Mouse (Mus musculus) hindbrain, embryonic 13.5 days (tissue): Measurements from ENCODE around the gene Lyrm1. TPM values are rescaled to one million over a fixed set of nuclear protein-coding genes. Genes with fewer than 3 reads are reported as not detected.

Experiments used
- ATAC-seq: fragments of 200-750 bp; cut with Nextera tagmentation; 2 replicates; pipeline ENCODE4 v1.8.0; 2017; ENCODE audit warnings: moderate TSS enrichment; ENCODE audit not compliant: low FRiP score
- H3K27ac ChIP-seq: fragments of 300-500 bp; sonication (generic); 2 replicates; pipeline ENCODE4 v1.5.1; 2015; ENCODE audit warnings: inconsistent platforms, mild to moderate bottlenecking, moderate library complexity
- H3K27me3 ChIP-seq: fragments of 300-500 bp; sonication (generic); 2 replicates; pipeline ENCODE4 v1.6.1; 2015; ENCODE audit warnings: mild to moderate bottlenecking, inconsistent platforms
- H3K36me3 ChIP-seq: fragments of 300-500 bp; sonication (generic); 2 replicates; pipeline ENCODE4 v1.6.1; 2015; ENCODE audit warnings: mild to moderate bottlenecking, inconsistent platforms
- H3K4me1 ChIP-seq: fragments of 300-500 bp; sonication (generic); replicated peaks from 2 replicates; pipeline ENCODE4 v1.6.1; 2015; ENCODE audit warnings: inconsistent platforms
- H3K4me2 ChIP-seq: fragments of 300-500 bp; sonication (generic); 2 replicates; pipeline ENCODE4 v1.6.1; 2015; ENCODE audit warnings: inconsistent platforms, mild to moderate bottlenecking, moderate library complexity
- H3K4me3 ChIP-seq: fragments of 300-500 bp; sonication (generic); 2 replicates; pipeline ENCODE4 v1.5.1; 2015; ENCODE audit warnings: mild to moderate bottlenecking, inconsistent platforms
- H3K9ac ChIP-seq: fragments of 300-500 bp; sonication (generic); 2 replicates; pipeline ENCODE4 v1.6.1; 2015; ENCODE audit warnings: mild to moderate bottlenecking, inconsistent platforms
- H3K9me3 ChIP-seq: fragments of 300-500 bp; sonication (generic); 2 replicates; pipeline ENCODE4 v1.6.1; 2016; ENCODE audit warnings: inconsistent platforms
- WGBS: fragments of 180-500 bp; shearing (Covaris S2); methylation state at CpG from one replicate; pipeline ENCODE4 v1.1.7; 2015; 5-methylcytosine and 5-hydroxymethylcytosine counted together
- polyA plus RNA-seq: library from polyadenylated mRNA; unstranded; fragments of >200 nt; fragmentation: Nextera tagmentation; extraction: Ambion mirVana; gene quantifications from 2 replicates; pipeline ENCODE4 v1.2.1, GENCODE M21; 2015

Gene Lyrm1
- polyA plus RNA-seq, 1 experiment from 2014 or later = 18.9 TPM

DNA sequence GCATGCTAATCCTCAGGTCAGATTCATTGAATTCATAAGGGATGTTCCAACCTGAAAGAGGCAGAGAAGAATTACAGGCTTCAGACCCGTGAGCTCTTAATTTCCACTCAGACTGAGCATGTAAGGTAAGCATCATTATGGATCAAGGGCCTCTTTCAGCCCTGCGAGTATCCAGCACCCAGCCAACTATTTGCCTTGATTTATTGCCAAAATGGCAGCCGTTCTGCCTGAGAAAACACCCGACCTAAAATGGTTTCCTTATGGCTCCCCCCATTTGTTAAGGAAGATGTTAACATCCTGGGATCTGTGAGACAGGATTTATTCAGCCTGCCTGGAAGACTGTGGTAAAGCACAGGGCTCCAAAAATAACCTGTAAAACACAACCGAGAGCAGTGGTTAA is 41.4 kb downstream of the Lyrm1 start:
- no peak overlapping the region for H3K27ac ChIP-seq
- H3K9me3 ChIP-seq = no peaks in the 10 kb centered on the region
- no peaks in the 10 kb centered on the region for H3K4me1 ChIP-seq
- no peak overlapping the region for H3K4me2 ChIP-seq
- no peak for ATAC-seq
- 80% methylated on average over 5 of the region's 5 CpGs for whole genome bisulfite sequencing
- H3K27me3 ChIP-seq = no peaks in the 10 kb centered on the region
- no peak overlapping the region for H3K4me3 ChIP-seq
- no peak overlapping the region for H3K9ac ChIP-seq
- no peaks in the 10 kb centered on the region for H3K36me3 ChIP-seq

DNA sequence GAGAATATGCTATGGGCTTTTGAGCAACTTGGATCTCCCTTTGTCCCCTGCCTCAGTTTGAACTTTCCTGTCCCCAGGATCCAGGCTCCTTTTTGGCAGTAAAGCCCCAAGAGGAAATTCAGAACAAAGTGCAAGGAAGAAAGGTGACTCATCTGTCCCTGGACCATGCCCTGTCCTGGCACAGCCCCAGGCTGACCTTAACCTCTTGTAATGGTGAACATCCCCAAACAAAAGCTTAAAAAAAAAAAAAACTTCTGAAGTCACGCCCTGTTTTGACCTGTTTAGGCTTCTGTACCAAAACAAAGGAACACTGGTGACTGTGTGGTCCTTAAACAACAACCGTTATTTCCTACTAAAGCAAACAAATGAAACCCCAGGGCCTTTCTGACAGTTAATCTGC is 45.9 kb downstream of the Lyrm1 start:
- Histone ChIP-seq H3K27ac (no peak overlapping the region), H3K36me3 (no peaks in the 10 kb centered on the region), H3K4me1 (no peaks in the 10 kb centered on the region), H3K4me2 (no peak overlapping the region), H3K4me3 (no peak overlapping the region), H3K9ac (no peak overlapping the region), H3K9me3 (no peaks in the 10 kb centered on the region), H3K27me3 (no peaks in the 10 kb centered on the region)
- ATAC-seq = no peak
- WGBS = 57% methylated on average over 2 of the region's 2 CpGs

DNA sequence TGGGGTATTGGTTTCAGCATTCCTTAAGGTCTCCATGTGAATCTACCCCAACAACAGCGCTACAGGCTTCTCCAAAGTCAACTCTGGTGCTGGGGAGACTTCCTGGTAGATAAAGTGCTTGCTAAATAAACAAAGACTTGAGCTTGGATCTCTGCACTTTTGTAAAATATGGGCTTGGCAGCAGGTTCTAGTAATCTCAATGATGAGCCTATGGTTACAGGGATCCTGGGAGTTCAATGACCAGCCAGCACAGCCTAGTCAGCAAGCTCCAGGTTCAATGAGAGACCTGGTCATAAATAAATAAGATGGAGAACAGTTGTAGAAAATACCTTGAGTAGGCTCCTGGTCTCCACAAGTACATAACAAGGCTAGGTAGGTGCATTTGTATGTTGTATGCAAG is 58.4 kb downstream of the Lyrm1 start:
- 95% methylated on average over 1 of the region's 1 CpGs for WGBS

DNA sequence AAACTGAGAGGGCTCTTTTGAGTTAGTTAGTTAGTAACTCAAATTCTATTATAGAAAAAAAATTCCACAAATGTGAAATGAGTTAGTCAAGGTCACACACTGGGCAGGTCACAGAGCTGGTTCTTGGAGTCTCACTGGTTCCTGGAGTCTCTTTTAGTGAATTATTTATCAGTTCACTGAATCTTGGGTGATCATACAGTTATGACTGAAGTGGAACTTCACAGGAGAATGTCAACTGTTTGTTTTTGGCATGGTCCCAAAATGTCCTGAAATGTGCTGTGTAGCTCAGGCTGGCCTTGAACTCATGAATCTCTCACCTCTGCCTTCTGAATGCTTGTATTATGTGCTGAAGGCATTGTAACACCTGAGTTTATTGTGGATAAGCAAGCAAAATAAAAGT is 61.8 kb downstream of the Lyrm1 start:
- Histone ChIP-seq H3K27ac (no peak overlapping the region), H3K9me3 (no peaks in the 10 kb centered on the region), H3K4me1 (no peaks in the 10 kb centered on the region), H3K9ac (no peak overlapping the region), H3K4me3 (no peak overlapping the region), H3K4me2 (no peak overlapping the region), H3K36me3 (no peaks in the 10 kb centered on the region), H3K27me3 (no peaks in the 10 kb centered on the region)
- ATAC-seq = no peak

More for the DNA sequence above, 58.4 kb downstream of the Lyrm1 start:
- H3K27me3 ChIP-seq = no peaks in the 10 kb centered on the region
- no peak overlapping the region for H3K4me3 ChIP-seq
- no peaks in the 10 kb centered on the region for H3K36me3 ChIP-seq
- no peak for ATAC-seq
- no peak overlapping the region for H3K9ac ChIP-seq
- no peak overlapping the region for H3K27ac ChIP-seq
- H3K4me1 ChIP-seq = no peaks in the 10 kb centered on the region
- H3K9me3 ChIP-seq = no peaks in the 10 kb centered on the region
- no peak overlapping the region for H3K4me2 ChIP-seq

DNA sequence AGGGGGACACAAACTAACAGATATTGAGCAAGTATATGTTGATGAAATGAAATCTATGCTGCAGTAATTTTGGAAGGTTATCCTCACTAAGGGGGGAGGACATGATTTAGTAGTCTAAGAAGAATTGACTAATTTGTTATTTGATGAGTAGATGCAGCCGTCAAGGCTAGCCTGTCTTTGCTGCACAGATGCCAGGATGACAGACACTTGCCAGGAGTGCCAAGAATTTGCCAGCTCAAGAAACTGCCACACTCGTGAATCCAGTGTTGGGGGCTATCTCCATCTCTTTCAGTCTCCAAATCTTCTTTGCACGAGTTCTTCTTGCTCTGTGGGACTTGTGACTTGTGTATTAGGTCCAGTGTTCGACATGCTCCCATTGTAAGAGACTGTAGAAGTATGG is 63.4 kb downstream of the Lyrm1 start:
- H3K4me3 ChIP-seq = no peak overlapping the region
- no peaks in the 10 kb centered on the region for H3K4me1 ChIP-seq
- no peaks in the 10 kb centered on the region for H3K36me3 ChIP-seq
- H3K9ac ChIP-seq = no peak overlapping the region
- no peak overlapping the region for H3K4me2 ChIP-seq
- H3K9me3 ChIP-seq = no peaks in the 10 kb centered on the region
- no peak overlapping the region for H3K27ac ChIP-seq
- H3K27me3 ChIP-seq = no peaks in the 10 kb centered on the region
- ATAC-seq = no peak
- 71% methylated on average over 4 of the region's 4 CpGs for WGBS

DNA sequence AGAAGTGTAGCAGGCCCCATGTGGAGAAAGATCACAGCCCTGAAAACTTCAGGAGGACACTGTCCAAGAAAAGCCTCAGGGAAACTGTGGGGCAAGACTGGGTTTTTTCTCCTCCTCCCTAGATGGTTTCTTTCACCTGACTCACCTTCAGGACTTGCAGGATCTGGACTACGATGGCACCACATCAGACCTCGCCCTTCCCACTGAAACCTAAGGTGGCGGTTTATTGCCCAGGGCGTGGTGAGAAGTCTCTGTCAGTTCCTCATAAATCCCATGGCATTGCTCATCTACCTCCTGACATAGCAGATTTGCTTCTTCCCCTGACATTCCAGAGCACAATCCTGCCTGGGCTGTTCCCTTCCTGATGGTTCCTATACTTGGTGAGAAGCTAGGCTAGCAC is 63.8 kb downstream of the Lyrm1 start:
- no peak for ATAC-seq
- Histone ChIP-seq H3K9ac (no peak overlapping the region), H3K36me3 (no peaks in the 10 kb centered on the region), H3K4me1 (no peaks in the 10 kb centered on the region), H3K9me3 (no peaks in the 10 kb centered on the region), H3K27ac (no peak overlapping the region), H3K4me2 (no peak overlapping the region), H3K4me3 (no peak overlapping the region), H3K27me3 (no peaks in the 10 kb centered on the region)
- 93% methylated on average over 4 of the region's 4 CpGs for WGBS

DNA sequence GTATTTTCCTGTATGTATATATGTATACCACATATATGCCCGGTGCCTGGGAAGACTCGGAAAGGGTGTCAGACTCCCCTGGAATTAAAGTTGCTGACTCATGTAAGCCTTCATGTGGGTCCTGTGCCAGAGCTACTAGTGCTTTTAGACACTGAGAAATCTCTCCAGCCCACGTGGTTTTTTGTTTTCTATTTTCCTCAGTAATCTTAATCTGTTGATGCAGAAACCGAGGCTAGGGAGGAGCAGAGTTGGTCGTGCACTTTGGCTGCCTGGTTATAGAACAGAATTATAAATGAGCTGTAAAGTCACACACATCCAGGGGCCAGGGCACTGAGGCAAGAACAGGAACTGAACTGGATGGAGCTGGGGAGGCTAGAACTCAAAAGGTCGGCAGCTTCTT is 64.3 kb downstream of the Lyrm1 start:
- H3K27me3 ChIP-seq = no peaks in the 10 kb centered on the region
- H3K4me1 ChIP-seq = no peaks in the 10 kb centered on the region
- no peak overlapping the region for H3K4me3 ChIP-seq
- no peaks in the 10 kb centered on the region for H3K9me3 ChIP-seq
- H3K36me3 ChIP-seq = no peaks in the 10 kb centered on the region
- no peak for ATAC-seq
- H3K9ac ChIP-seq = no peak overlapping the region
- H3K27ac ChIP-seq = no peak overlapping the region
- no peak overlapping the region for H3K4me2 ChIP-seq
- 82% methylated on average over 6 of the region's 6 CpGs for WGBS

DNA sequence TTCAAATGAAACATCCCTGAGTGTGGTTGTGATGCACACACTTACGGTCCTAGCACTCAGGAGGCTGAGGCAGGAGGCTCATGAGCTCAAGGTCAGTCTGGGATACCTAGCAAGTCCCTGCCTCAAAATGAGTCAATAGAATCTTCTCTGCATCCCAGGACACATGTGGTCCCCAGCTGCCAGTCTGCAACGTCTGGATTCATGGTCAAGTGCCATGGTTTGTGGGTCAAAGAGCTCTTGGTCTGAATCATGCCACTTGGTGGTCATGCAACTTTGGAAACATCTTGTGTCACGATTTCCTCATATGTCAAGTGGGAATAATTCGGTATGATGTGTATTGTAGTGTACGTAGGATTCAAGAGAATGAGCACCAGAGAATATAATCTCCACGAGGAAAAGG is 64.9 kb downstream of the Lyrm1 start:
- H3K27me3 ChIP-seq = no peaks in the 10 kb centered on the region
- WGBS = 88% methylated on average over 6 of the region's 6 CpGs
- H3K9ac ChIP-seq = no peak overlapping the region
- H3K4me2 ChIP-seq = no peak overlapping the region
- no peak overlapping the region for H3K4me3 ChIP-seq
- ATAC-seq = no peak
- no peaks in the 10 kb centered on the region for H3K36me3 ChIP-seq
- H3K27ac ChIP-seq = no peak overlapping the region
- no peaks in the 10 kb centered on the region for H3K4me1 ChIP-seq
- no peaks in the 10 kb centered on the region for H3K9me3 ChIP-seq

DNA sequence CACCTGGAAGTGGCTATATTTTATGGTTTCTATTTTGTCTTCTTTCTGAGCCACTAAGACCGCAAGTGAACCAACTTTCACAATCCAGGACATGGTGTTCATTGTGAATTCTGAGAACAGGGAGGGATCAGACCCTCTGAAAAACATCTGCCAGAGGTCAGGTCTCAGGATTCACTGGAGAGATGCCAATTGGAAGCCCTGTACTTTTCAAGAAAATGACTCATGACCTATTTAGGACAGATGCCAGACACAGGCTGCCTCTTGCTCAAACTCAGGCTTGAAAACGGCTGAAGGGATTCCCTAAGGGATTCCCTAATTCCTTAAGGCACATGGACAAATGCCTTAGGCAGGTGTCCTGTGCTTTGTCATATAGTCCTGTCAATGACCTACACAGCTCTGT is 65.4 kb downstream of the Lyrm1 start:
- Histone ChIP-seq H3K27ac (no peak overlapping the region), H3K4me1 (no peaks in the 10 kb centered on the region), H3K9ac (no peak overlapping the region), H3K27me3 (no peaks in the 10 kb centered on the region), H3K4me2 (no peak overlapping the region), H3K4me3 (no peak overlapping the region), H3K36me3 (no peaks in the 10 kb centered on the region), H3K9me3 (no peaks in the 10 kb centered on the region)
- WGBS = 64% methylated on average over 2 of the region's 2 CpGs
- no peak for ATAC-seq

DNA sequence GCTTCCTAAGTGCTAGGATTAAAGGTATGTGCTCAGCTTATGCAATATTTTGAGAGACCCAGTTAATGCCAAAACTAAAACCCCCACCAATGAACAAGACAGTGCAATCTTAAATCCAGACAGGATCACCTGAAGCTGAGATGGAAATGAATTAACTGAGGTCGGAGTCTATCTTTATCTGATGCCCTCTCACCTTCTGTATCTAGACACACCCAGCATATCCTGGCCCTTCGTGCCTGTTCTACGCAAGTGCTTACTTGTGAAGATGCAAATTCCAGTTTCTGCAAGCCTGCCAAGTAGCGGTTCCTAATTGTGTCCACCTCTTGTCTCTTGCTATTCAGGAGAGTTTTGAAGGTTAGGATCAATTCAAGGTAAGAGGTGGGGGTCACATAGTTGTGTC is 69.5 kb downstream of the Lyrm1 start:
- Histone ChIP-seq H3K4me1 (no peaks in the 10 kb centered on the region), H3K9ac (no peak overlapping the region), H3K4me2 (no peak overlapping the region), H3K4me3 (no peak overlapping the region), H3K36me3 (no peaks in the 10 kb centered on the region), H3K27me3 (no peaks in the 10 kb centered on the region), H3K27ac (no peak overlapping the region), H3K9me3 (no peaks in the 10 kb centered on the region)
- WGBS = 91% methylated on average over 4 of the region's 4 CpGs
- no peak for ATAC-seq

DNA sequence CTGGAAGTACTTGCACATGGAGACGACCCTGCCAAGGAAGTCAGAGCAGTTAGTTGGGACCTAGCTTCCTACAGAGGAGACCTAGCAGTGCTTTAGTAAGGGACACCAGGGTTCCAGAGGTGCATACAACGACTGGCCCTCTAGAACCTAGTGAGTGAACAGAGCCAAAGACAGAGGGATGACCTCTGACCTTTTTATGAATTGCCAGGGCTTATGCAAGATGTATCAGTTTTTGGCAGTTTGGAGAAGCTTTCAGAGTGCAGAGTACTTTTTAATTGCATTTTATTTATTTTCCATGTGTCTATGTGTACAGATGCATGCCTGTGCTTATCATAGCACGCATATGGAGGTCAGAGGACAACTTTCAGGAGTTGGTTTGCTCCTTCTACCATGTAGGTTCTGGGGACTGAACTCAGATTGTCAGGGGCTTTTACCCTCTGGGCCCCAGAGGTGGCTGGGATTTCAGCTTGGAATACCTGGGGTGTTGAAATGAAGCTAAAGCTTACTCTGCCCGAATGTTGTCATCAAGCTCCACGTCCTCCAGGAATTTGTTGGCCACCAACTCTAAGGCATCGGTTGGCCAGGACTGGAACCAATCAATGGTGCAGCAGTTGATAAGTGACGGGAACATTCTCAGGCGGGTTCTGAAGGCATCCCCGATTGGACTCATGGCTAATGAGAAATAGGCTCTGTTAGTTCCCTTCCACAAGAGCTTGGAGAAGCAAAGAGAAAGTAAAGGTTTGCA is 70.2 kb downstream of the Lyrm1 start:
- Histone ChIP-seq H3K36me3 (no peaks in the 10 kb centered on the region), H3K4me2 (no peak overlapping the region), H3K27ac (no peak overlapping the region), H3K4me3 (no peak overlapping the region), H3K4me1 (no peaks in the 10 kb centered on the region), H3K9me3 (no peaks in the 10 kb centered on the region), H3K9ac (no peak overlapping the region), H3K27me3 (no peaks in the 10 kb centered on the region)
- 90% methylated on average over 9 of the region's 9 CpGs for WGBS
- ATAC-seq = no peak

DNA sequence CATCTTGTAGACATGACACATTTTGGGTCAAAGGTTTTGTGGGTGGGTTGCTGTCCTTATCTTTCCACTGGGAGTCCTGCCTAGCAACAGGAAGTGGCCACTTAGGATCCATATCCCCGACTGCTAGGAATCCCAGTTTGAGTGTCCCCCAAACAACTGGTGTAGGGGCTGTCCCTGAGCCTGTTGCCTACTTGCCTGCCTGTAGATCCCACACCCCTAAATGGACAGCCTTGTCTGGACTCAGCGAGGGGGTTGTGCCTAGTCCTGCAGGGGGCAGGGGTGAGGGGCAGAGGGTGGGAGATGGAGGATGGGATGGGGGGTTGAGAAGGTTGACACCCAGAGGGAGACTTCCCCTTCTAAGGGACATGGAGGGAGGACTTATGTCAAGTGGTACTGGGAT is 73.7 kb downstream of the Lyrm1 start:
- Histone ChIP-seq H3K27ac (no peak overlapping the region), H3K9ac (no peak overlapping the region), H3K27me3 (no peaks in the 10 kb centered on the region), H3K9me3 (no peaks in the 10 kb centered on the region; the same call in 1 of the 2 replicates), H3K4me3 (no peak overlapping the region), H3K4me2 (no peak overlapping the region), H3K4me1 (no peaks in the 10 kb centered on the region), H3K36me3 (no peaks in the 10 kb centered on the region)
- ATAC-seq = no peak
- 90% methylated on average over 2 of the region's 2 CpGs for WGBS

DNA sequence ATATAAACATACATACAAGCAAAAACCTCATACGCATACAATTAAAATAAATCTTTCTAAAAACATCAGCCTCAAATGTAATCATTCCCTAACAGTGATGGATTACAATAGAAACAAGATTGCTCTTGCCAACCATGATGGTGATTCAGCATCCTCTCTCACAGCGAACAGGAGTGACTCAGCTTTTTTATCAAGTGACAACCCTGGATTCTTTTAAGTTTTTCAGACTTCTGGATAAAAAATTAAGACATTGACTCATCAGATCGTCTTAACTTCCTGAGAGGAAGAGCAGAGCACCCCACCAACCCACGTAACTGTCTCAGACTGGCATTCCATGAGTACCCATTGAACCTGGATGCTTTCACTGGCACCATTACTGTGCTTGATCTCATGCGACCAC is 78.6 kb downstream of the Lyrm1 start:
- H3K4me3 ChIP-seq = no peak overlapping the region
- no peaks in the 10 kb centered on the region for H3K36me3 ChIP-seq
- H3K9me3 ChIP-seq = no peaks in the 10 kb centered on the region; the same call in 1 of the 2 replicates
- WGBS = 88% methylated on average over 5 of the region's 5 CpGs
- no peak overlapping the region for H3K9ac ChIP-seq
- no peak overlapping the region for H3K4me2 ChIP-seq
- H3K27ac ChIP-seq = no peak overlapping the region
- no peaks in the 10 kb centered on the region for H3K27me3 ChIP-seq
- ATAC-seq = no peak
- no peaks in the 10 kb centered on the region for H3K4me1 ChIP-seq
